Mouse (Mus musculus): ENCODE measurements at regions not wholly inside any gene's neighbourhood (a gene's known extent, or its start where the extent isn't known, plus 50 kb on each side); places are given as distances from the start of the nearest gene placed in this dataset.
"Not testable (repeated sequence)": the region's sequence is repeated elsewhere in the genome, so short reads cannot be mapped to it uniquely, and the experiment has no call there.

DNA sequence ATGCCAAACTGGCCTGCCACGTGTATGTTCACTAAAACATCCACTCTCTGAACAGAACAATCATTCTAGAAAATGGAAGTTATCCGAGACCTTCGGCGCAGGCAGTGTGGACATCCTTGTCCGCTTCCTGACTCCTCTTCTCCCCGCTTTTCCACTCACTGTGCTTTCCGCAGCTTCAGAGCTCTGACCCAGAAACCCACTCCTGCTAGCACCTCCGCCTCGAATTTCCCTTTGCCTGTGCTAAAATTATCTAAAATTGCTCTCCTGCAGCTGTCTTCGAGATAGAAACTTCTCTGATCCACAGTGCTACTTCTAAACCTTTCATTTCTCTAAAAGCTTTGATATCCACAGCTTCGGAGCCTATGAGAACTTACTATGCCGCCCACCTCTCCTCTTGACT, 322.1 kb upstream of the B3galt2 start:
- Histone ChIP-seq H3K27ac (no peak overlapping the region), H3K27me3 (replicated peaks) (no peaks in the 10 kb centered on the region), H3K36me3 (replicated peaks) (no peaks in the 10 kb centered on the region), H3K9ac (no peak overlapping the region), H3K4me3 (no peak overlapping the region), H3K4me2 (no peak overlapping the region), H3K9me3 (no peaks in the 10 kb centered on the region), H3K4me1 (no peaks in the 10 kb centered on the region)
- 90% methylated on average over 12 of the region's 12 CpGs for WGBS
- no peak for ATAC-seq (replicated peaks)

DNA sequence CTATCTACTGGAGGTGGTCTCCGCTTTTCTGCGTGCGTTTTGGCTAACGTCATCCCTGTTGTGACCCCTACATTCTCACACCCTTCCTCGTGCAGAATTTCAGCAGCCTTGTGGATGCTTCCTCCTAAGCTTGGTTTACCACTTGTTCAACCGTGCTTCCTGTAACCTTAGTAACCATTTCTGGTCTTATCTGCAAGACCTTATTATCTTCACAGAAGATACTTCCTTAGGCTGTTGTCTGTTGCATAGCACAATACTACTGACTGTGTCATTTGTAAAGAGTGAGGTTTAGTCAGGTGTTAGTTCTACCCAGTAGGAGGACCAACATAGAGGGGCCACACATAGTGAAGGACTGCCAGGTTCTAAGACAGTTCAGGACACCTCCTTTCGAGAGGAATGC, 320.9 kb upstream of the B3galt2 start:
- H3K4me2 ChIP-seq, result no peak overlapping the region
- no peak overlapping the region for H3K9ac ChIP-seq
- H3K9me3 ChIP-seq, result no peaks in the 10 kb centered on the region
- 92% methylated on average over 7 of the region's 7 CpGs for WGBS
- H3K27ac ChIP-seq, result no peak overlapping the region
- no peaks in the 10 kb centered on the region for H3K36me3 ChIP-seq (replicated peaks)
- H3K27me3 ChIP-seq (replicated peaks), result no peaks in the 10 kb centered on the region
- H3K4me3 ChIP-seq, result no peak overlapping the region
- H3K4me1 ChIP-seq, result no peaks in the 10 kb centered on the region
- no peak for ATAC-seq (replicated peaks)

DNA sequence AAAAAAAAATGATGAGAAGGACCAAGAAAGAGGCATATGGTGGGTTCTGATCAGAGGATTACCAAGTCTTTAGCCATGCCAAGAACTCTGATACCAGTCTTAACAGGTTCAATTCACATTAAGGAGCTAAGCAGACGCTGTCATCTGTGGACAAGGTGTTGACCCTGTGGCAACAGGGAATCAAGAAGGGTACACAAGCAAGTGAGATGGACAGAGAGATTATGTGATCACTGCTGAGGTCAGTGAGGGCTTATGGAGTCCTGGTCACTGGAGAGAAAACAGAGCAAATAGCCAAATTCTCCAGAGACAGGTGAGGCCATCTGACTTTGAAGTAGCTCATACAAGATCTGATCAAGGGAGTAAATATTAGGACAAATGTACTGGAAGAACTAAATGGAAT, 289.1 kb upstream of the B3galt2 start:
- Histone ChIP-seq H3K27me3 (replicated peaks) (no peaks in the 10 kb centered on the region), H3K4me2 (no peak overlapping the region), H3K4me3 (no peak overlapping the region), H3K4me1 (no peaks in the 10 kb centered on the region), H3K9me3 (no peaks in the 10 kb centered on the region), H3K27ac (no peak overlapping the region), H3K36me3 (replicated peaks) (no peaks in the 10 kb centered on the region), H3K9ac (no peak overlapping the region)
- no peak for ATAC-seq (replicated peaks)
- 75% methylated on average over 1 of the region's 1 CpGs for WGBS

DNA sequence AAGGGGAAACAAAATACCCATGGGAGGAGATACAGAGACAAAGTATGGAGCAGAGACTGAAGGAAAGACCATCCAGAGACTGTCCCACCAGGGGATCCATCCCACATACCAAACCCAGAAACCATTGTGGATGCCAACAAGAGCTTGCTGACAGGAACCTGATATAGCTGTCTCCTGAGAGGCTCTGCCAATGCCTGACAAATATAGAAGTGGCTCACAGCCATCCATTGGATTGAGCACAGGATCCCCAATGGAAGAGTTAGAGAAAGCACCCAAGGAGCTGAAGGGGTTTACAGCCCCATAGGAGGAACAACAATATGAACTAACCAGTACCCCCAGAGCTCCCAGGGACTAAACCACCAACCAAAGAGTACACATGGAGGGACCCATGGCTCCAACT, 280.2 kb upstream of the B3galt2 start:
- not testable (repeated sequence) for H3K27me3 ChIP-seq (replicated peaks); H3K9me3 ChIP-seq; ATAC-seq (replicated peaks); H3K4me3 ChIP-seq; H3K27ac ChIP-seq; H3K4me1 ChIP-seq; H3K9ac ChIP-seq; H3K36me3 ChIP-seq (replicated peaks); H3K4me2 ChIP-seq

DNA sequence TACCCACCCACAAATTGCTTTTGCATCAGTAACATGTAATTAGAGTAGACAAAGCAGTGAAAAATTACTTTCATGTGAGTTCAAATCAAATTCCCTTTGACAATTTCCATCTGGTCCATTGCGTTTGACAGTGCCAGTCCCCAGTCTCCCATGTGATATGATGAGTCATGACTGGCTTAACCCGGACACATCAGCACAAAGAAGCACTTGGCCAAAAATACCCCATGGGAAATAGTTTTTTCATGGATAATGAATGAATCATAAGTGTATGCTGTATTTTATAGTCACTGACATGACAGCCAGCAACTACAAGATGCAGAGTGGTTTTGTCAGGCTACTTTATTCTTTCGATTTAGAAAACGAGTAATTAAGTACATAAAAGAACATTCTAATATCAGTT, 248.6 kb upstream of the B3galt2 start:
- no peak overlapping the region for H3K4me3 ChIP-seq
- no peak for ATAC-seq (replicated peaks)
- no peaks in the 10 kb centered on the region for H3K9me3 ChIP-seq
- WGBS, result 74% methylated on average over 4 of the region's 4 CpGs
- H3K9ac ChIP-seq, result no peak overlapping the region
- H3K4me1 ChIP-seq, result no peaks in the 10 kb centered on the region
- no peaks in the 10 kb centered on the region for H3K36me3 ChIP-seq (replicated peaks)
- no peak overlapping the region for H3K4me2 ChIP-seq
- H3K27me3 ChIP-seq (replicated peaks), result no peaks in the 10 kb centered on the region
- H3K27ac ChIP-seq, result no peak overlapping the region

Measured in midbrain, embryonic 15.5 days (tissue).